Mouse (Mus musculus) cortical plate, adult 2 months (tissue): ENCODE results near the gene Gper1.

ENCODE experiments used
- CTCF ChIP-seq: fragments of 200-500 bp; IDR thresholded peaks from 2 replicates; pipeline ENCODE4 v1.5.1; 2011; ENCODE audit warnings: mild to moderate bottlenecking, control low read depth, low read length; ENCODE audit not compliant: insufficient read depth; ENCODE audit errors: extremely low read depth
- POLR2A ChIP-seq: fragments of 200-500 bp; IDR thresholded peaks from 2 replicates; pipeline ENCODE4 v1.6.1; 2011; ENCODE audit warnings: mild to moderate bottlenecking, low read length, control low read depth; ENCODE audit not compliant: insufficient read depth; ENCODE audit errors: extremely low read depth

GRCm38 (mm10) chr5:139388195-139388570 lies 34.8 kb upstream of the Gper1 start:
- no peak for TF ChIP-seq POLR2A
- no peak for TF ChIP-seq CTCF
